Mouse (Mus musculus): ENCODE measurements around the gene Slc25a39.

- TF ChIP-seq POLR2AphosphoS5 (IDR thresholded peaks at IDR 0.05; ENCODE audit: insufficient replicate concordance, low read depth, low read length) (no peak), GATA2 (IDR thresholded peaks at IDR 0.05; ENCODE audit: borderline replicate concordance, low read depth, low read length) (no peak)
Measured at GRCm38 (mm10) chr11:102445264-102445890, 37.6 kb upstream of the Slc25a39 start.
